Mouse (Mus musculus): ENCODE measurements around the gene Mrpl20. TPM values are rescaled to one million over a fixed set of nuclear protein-coding genes. Genes with fewer than 3 reads are reported as not detected.

Gene Mrpl20
- total RNA-seq (2021) (10 to 100 TPM; 69.9 to 77.9 TPM), polyA plus RNA-seq (2012; rRNA removed) (49.6 and 50.7 TPM in 2 replicates)
- long read RNA-seq, transcript Mrpl20-201 (4 exons, 764 nt) = major isoform, 44 of 57 reads
- long read RNA-seq, partial matches to known transcripts = 0 of 57 reads
- long read RNA-seq, other reads (novel, unspliced or antisense) = 9 of 57 reads

GRCm38 (mm10) chr4:155802741-155803339, at the start of gene Mrpl20:
Mrpl20 (plus strand) TSS chr4:155802878.
- H3K4me1 ChIP-seq (ENCODE audit: control insufficient read depth, insufficient read depth, low read length) = peaks cover 7% of the 10 kb centered on the region
- intact Hi-C loops (cut with DNase I) = loop anchor here (1.0 to 5.0 kb wide), 3 partner anchors 9 to 41 kb away; partner anchors contain the start of genes Atad3a, Ccnl2 and Tmem88b
- peak within 1 kb of the TSS; percentile 96 for H3K4me3 ChIP-seq
- WGBS = 9% methylated on average over 12 of the region's 12 CpGs
- H3K27me3 ChIP-seq (ENCODE audit: control insufficient read depth, insufficient read depth, low read length) = no peaks in the 10 kb centered on the region
- TF ChIP-seq CTCF (IDR thresholded peaks at IDR 0.05) (peak; percentile 38), EP300 (IDR thresholded peaks at IDR 0.05; ENCODE audit: insufficient read depth, low read depth, low read length) (no peak)
- peak within 1 kb of the TSS; percentile 98 for H3K9ac ChIP-seq (ENCODE audit: low read depth, low read length)
- H3K79me2 ChIP-seq (replicated peaks; ENCODE audit: control insufficient read depth, insufficient read depth, low read length) = peaks cover 3% of the 10 kb centered on the region; the same call in 1 of the 2 replicates
- H3K36me3 ChIP-seq (ENCODE audit: control insufficient read depth, insufficient read depth, low read length) = peaks cover 9% of the 10 kb centered on the region
- no peak for DNase-seq
- H3K27ac ChIP-seq = peak within 1 kb of the TSS; percentile 88

GRCm38 (mm10) chr4:155757011-155757410, 45.7 kb upstream of the Mrpl20 start:
- Histone ChIP-seq H3K36me3 (ENCODE audit: control insufficient read depth, insufficient read depth, low read length) (peaks cover 3% of the 10 kb centered on the region), H3K4me3 (no peak overlapping the region)
- peak; percentile 22 to 61 for DNase-seq

GRCm38 (mm10) chr4:155759862-155760612, 42.6 kb upstream of the Mrpl20 start:
- Histone ChIP-seq H3K79me2 (replicated peaks; ENCODE audit: control insufficient read depth, insufficient read depth, low read length) (peaks cover 4% of the 10 kb centered on the region; the same call in 1 of the 2 replicates), H3K27me3 (ENCODE audit: control insufficient read depth, insufficient read depth, low read length) (no peaks in the 10 kb centered on the region), H3K36me3 (ENCODE audit: control insufficient read depth, insufficient read depth, low read length) (peaks cover 3% of the 10 kb centered on the region), H3K4me3 (peak overlapping the region; percentile 81), H3K27ac (peak overlapping the region; percentile 87), H3K4me1 (ENCODE audit: control insufficient read depth, insufficient read depth, low read length) (peaks cover 9% of the 10 kb centered on the region), H3K9ac (ENCODE audit: low read depth, low read length) (peak overlapping the region; percentile 80)
- WGBS = 1% methylated on average over 10 of the region's 10 CpGs
- intact Hi-C loops (cut with DNase I) = loop anchor here (2.0 to 5.0 kb wide), 3 partner anchors 23 to 138 kb away; partner anchors contain the start of genes Cdk11b and Mrpl20
- no peak for DNase-seq
- TF ChIP-seq EP300 (IDR thresholded peaks at IDR 0.05; ENCODE audit: insufficient read depth, low read depth, low read length) (no peak), POLR2A (IDR thresholded peaks at IDR 0.05; ENCODE audit: insufficient read depth, low read depth, low read length) (no peak; the same call in 1 of the 2 replicates), CTCF (IDR thresholded peaks at IDR 0.05) (peak; percentile 66)

More at GRCm38 (mm10) chr4:155757011-155757410, 45.7 kb upstream of the Mrpl20 start:
- no peak for TF ChIP-seq CTCF (IDR thresholded peaks at IDR 0.05)
- H3K27me3 ChIP-seq (ENCODE audit: control insufficient read depth, insufficient read depth, low read length) = no peaks in the 10 kb centered on the region
- 63% methylated on average over 12 of the region's 12 CpGs for WGBS
- peaks cover 9% of the 10 kb centered on the region for H3K4me1 ChIP-seq (ENCODE audit: control insufficient read depth, insufficient read depth, low read length)
- no peak overlapping the region for H3K9ac ChIP-seq (ENCODE audit: low read depth, low read length)
- no peak overlapping the region; the same call in 1 of the 2 replicates for H3K27ac ChIP-seq
- intact Hi-C loops (cut with DNase I) = no loop called here
- peaks cover 4% of the 10 kb centered on the region; the same call in 1 of the 2 replicates for H3K79me2 ChIP-seq (replicated peaks; ENCODE audit: control insufficient read depth, insufficient read depth, low read length)

GRCm38 (mm10) chr4:155760613-155761355, 41.9 kb upstream of the Mrpl20 start, which contains the start of gene Atad3a:
Atad3a (minus strand) TSS chr4:155761093.
- intact Hi-C loops (cut with DNase I) = loop anchor here (2.0 to 5.0 kb wide), 3 partner anchors 24 to 138 kb away; partner anchors contain the start of genes Cdk11b and Mrpl20

GRCm38 (mm10) chr4:155761356-155762099, 41.1 kb upstream of the Mrpl20 start:
- Histone ChIP-seq H3K27me3 (ENCODE audit: control insufficient read depth, insufficient read depth, low read length) (no peaks in the 10 kb centered on the region), H3K79me2 (replicated peaks; ENCODE audit: control insufficient read depth, insufficient read depth, low read length) (peaks cover 4% of the 10 kb centered on the region; the same call in 1 of the 2 replicates), H3K9ac (ENCODE audit: low read depth, low read length) (peak overlapping the region; percentile 67), H3K36me3 (ENCODE audit: control insufficient read depth, insufficient read depth, low read length) (peaks cover under 1% of the 10 kb centered on the region), H3K4me1 (ENCODE audit: control insufficient read depth, insufficient read depth, low read length) (peaks cover 9% of the 10 kb centered on the region), H3K27ac (peak overlapping the region; percentile 87), H3K4me3 (peak overlapping the region; percentile 81)
- no peak for TF ChIP-seq CTCF (IDR thresholded peaks at IDR 0.05)
- peak in 1 of 2 experiments; percentile 40 for DNase-seq
- WGBS = 2% methylated on average over 28 of the region's 28 CpGs
- intact Hi-C loops (cut with DNase I) = loop anchor here (2.0 to 5.0 kb wide), 3 partner anchors 25 to 139 kb away; partner anchors contain the start of genes Cdk11b and Mrpl20

More at GRCm38 (mm10) chr4:155760613-155761355, 41.9 kb upstream of the Mrpl20 start, which contains the start of gene Atad3a:
- Histone ChIP-seq H3K27me3 (ENCODE audit: control insufficient read depth, insufficient read depth, low read length) (no peaks in the 10 kb centered on the region), H3K9ac (ENCODE audit: low read depth, low read length) (peak within 1 kb of the TSS; percentile 80), H3K27ac (peak within 1 kb of the TSS; percentile 87), H3K4me3 (peak within 1 kb of the TSS; percentile 81), H3K4me1 (ENCODE audit: control insufficient read depth, insufficient read depth, low read length) (peaks cover 9% of the 10 kb centered on the region), H3K79me2 (replicated peaks; ENCODE audit: control insufficient read depth, insufficient read depth, low read length) (peaks cover 4% of the 10 kb centered on the region; the same call in 1 of the 2 replicates), H3K36me3 (ENCODE audit: control insufficient read depth, insufficient read depth, low read length) (peaks cover 3% of the 10 kb centered on the region)
- WGBS = under 1% methylated on average over 68 of the region's 68 CpGs
- TF ChIP-seq CTCF (IDR thresholded peaks at IDR 0.05) = 0 out of 2 replicates have a peak, but pooled peaks have one; percentile 1
- TF ChIP-seq POLR2A (IDR thresholded peaks at IDR 0.05; ENCODE audit: insufficient read depth, low read depth, low read length) = peak; percentile 83
- peak; percentile 77 for TF ChIP-seq EP300 (IDR thresholded peaks at IDR 0.05; ENCODE audit: insufficient read depth, low read depth, low read length)
- DNase-seq = peak; percentile 97 to 99

All from heart, adult 2 months (tissue).